Mouse (Mus musculus) G1E (cell line): ENCODE data around the gene Pgbd5. TPM values are rescaled to one million over a fixed set of nuclear protein-coding genes. Genes with fewer than 3 reads are reported as not detected.

Source experiments
- ATAC-seq: 2 replicates; pipeline ENCODE4 v1.8.0; 2016; ENCODE audit warnings: mild to moderate bottlenecking; ENCODE audit not compliant: insufficient number of reproducible peaks, poor library complexity, low FRiP score, severe bottlenecking; ENCODE audit errors: extremely low read depth
- DNase-seq: peaks from one replicate; pipeline ENCODE4 v3.0.0; 2012; ENCODE audit warnings: low spot score
- H3K27me3 ChIP-seq: 2 replicates; pipeline ENCODE4 v1.6.1; 2012; ENCODE audit warnings: mild to moderate bottlenecking, low read length, inconsistent platforms; ENCODE audit not compliant: insufficient read depth
- H3K36me3 ChIP-seq: replicated peaks from 2 replicates; pipeline ENCODE3; 2012; ENCODE audit warnings: mild to moderate bottlenecking, inconsistent platforms
- H3K4me1 ChIP-seq: 2 replicates; pipeline ENCODE4 v1.6.1; 2012; ENCODE audit warnings: low read depth, low read length, inconsistent platforms, mixed read lengths; ENCODE audit not compliant: insufficient read depth
- H3K4me3 ChIP-seq: 2 replicates; pipeline ENCODE4 v1.5.1; 2012; ENCODE audit warnings: low read depth, mild to moderate bottlenecking, inconsistent platforms, low read length, moderate library complexity, mixed read lengths
- H3K9me3 ChIP-seq: replicated peaks from 2 replicates; pipeline ENCODE4 v1.6.1; 2012; ENCODE audit warnings: inconsistent platforms
- CTCF ChIP-seq: IDR thresholded peaks from 2 replicates; pipeline ENCODE4 v1.5.1; 2012; ENCODE audit warnings: low read depth, low read length, inconsistent platforms, mixed read lengths
- GATA1 ChIP-seq: IDR thresholded peaks from 2 replicates; pipeline ENCODE4 v1.6.1; 2012; ENCODE audit warnings: borderline replicate concordance, low read length, inconsistent platforms, mixed read lengths
- GATA2 ChIP-seq: IDR thresholded peaks from 2 replicates; pipeline ENCODE4 v1.6.1; 2012; ENCODE audit warnings: low read depth, low read length, inconsistent platforms, borderline replicate concordance
- POLR2AphosphoS5 ChIP-seq: IDR thresholded peaks from 2 replicates; pipeline ENCODE4 v1.6.1; 2012; ENCODE audit warnings: low read depth, low read length, inconsistent platforms; ENCODE audit not compliant: insufficient replicate concordance
- TAL1 ChIP-seq: conservative IDR thresholded peaks from 2 replicates; pipeline ENCODE4 v1.6.1; 2012; ENCODE audit warnings: low read depth, low read length, inconsistent platforms, mixed read lengths
- polyA plus RNA-seq: library from polyadenylated mRNA; stranded (reverse); fragments of >175 nt; gene quantifications from 2 replicates; pipeline ENCODE4 v1.2.3, GENCODE M21; 2012
- total RNA-seq, 2 experiments: library from RNA; stranded (forward) in 1 of 2; stranded (reverse) in 1 of 2; fragments of 200-1000 nt in 1 of 2; fragments of >200 nt in 1 of 2; fragmentation: Nextera tagmentation in 1 of 2; gene quantifications; 2 replicates each; pipeline ENCODE4 v1.2.3; 2014 to 2017

Pgbd5 gene
- total and polyA plus RNA-seq, 3 experiments = 0.22 TPM; not detected in 2

DNA sequence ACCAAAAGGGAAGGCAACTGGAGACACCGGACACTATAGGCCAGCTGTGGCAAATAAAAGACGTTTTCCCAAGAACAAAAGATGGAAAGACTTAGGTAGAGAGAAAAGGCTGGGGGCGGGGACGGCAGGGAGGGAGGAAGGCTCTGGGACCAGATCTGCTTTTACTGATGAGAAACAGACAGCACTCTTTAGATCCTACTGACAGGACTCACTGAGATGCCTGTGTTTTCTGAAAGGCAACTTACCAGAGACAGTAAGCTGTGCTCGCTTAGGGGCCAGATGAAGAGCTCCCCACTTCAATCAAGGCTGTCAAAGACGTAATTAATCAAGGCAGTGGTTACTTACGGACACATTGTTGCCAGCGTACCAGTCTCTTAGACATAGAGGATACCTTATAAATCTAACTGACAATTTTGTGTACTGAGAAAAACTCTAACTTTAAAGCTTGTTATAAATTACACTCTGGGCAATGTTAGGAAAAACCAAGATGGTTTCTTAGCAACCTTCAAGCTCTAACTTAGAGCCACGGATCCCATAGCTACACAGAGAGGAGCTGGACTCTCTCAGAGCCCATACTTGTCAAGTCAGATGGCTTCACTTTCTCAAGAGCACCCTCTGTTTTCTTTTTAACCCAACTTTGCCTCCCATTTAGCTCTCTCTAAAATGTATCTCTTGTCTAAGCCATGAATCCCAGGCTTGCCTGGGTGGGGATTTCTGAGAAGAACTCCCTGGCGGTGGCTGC is 47.0 kb downstream of the Pgbd5 start:
- no peak for DNase-seq
- no peak overlapping the region for H3K4me3 ChIP-seq
- no peaks in the 10 kb centered on the region for H3K36me3 ChIP-seq
- H3K27me3 ChIP-seq = peaks cover 2% of the 10 kb centered on the region; the same call in 1 of the 2 replicates
- no peak for ATAC-seq
- no peak for TF ChIP-seq CTCF
- no peak for TF ChIP-seq TAL1
- TF ChIP-seq GATA1 = no peak
- TF ChIP-seq POLR2AphosphoS5 = no peak
- H3K9me3 ChIP-seq = peaks cover 44% of the 10 kb centered on the region
- H3K4me1 ChIP-seq = no peaks in the 10 kb centered on the region

GRCm38 (mm10) chr8:124391191-124391590 is 48.3 kb downstream of the Pgbd5 start:
- ATAC-seq = no peak
- Histone ChIP-seq H3K27me3 (no peaks in the 10 kb centered on the region), H3K4me3 (no peak overlapping the region), H3K4me1 (no peaks in the 10 kb centered on the region), H3K36me3 (no peaks in the 10 kb centered on the region), H3K9me3 (peaks cover 45% of the 10 kb centered on the region)
- DNase-seq = no peak
- TF ChIP-seq GATA2 (no peak), GATA1 (no peak), POLR2AphosphoS5 (no peak), TAL1 (no peak), CTCF (no peak)

- no peak for TF ChIP-seq POLR2AphosphoS5
- no peak for TF ChIP-seq TAL1
- no peak for TF ChIP-seq GATA2
- no peak for TF ChIP-seq GATA1
- TF ChIP-seq CTCF = no peak
- ATAC-seq = no peak
- Histone ChIP-seq H3K9me3 (peaks cover 49% of the 10 kb centered on the region), H3K4me3 (no peak overlapping the region), H3K4me1 (no peaks in the 10 kb centered on the region), H3K27me3 (no peaks in the 10 kb centered on the region), H3K36me3 (no peaks in the 10 kb centered on the region)
- no peak for DNase-seq
These were observed 50.0 kb downstream of the Pgbd5 start for GRCm38 (mm10) chr8:124389495-124389894.

- Histone ChIP-seq H3K27me3 (no peaks in the 10 kb centered on the region), H3K9me3 (peaks cover 50% of the 10 kb centered on the region), H3K36me3 (no peaks in the 10 kb centered on the region), H3K4me3 (no peak overlapping the region), H3K4me1 (no peaks in the 10 kb centered on the region)
- TF ChIP-seq GATA1 = no peak
- TF ChIP-seq TAL1 = no peak
- no peak for TF ChIP-seq CTCF
- no peak for TF ChIP-seq POLR2AphosphoS5
- no peak for TF ChIP-seq GATA2
- ATAC-seq (no peak), DNase-seq (no peak)
These were observed 53.1 kb downstream of the Pgbd5 start for GRCm38 (mm10) chr8:124386225-124386899.

DNA sequence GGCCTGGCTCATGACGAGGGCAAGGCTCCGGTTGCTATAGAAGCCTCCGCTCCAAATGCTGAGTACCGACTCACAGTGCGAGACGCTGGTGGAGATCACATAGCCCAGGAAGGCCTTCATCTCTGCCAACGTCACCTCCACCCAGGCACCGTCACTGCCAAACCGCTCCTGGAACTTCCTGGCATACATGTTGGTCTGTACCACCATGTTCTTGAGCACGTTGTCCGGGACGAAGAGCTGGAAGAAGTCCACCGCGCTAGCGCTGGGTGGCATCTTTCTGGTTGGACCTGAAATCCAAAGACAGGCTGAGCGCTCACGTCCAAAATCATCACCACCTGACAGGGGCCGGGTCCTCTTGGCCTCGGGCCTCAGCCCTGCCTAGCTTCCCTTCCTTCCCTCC is 55.1 kb downstream of the Pgbd5 start:
- TF ChIP-seq GATA1 (no peak), TAL1 (no peak), CTCF (no peak), POLR2AphosphoS5 (no peak), GATA2 (no peak)
- Histone ChIP-seq H3K27me3 (no peaks in the 10 kb centered on the region), H3K36me3 (no peaks in the 10 kb centered on the region), H3K4me1 (no peaks in the 10 kb centered on the region), H3K4me3 (no peak overlapping the region), H3K9me3 (peaks cover 53% of the 10 kb centered on the region)
- DNase-seq (no peak), ATAC-seq (no peak)

DNA sequence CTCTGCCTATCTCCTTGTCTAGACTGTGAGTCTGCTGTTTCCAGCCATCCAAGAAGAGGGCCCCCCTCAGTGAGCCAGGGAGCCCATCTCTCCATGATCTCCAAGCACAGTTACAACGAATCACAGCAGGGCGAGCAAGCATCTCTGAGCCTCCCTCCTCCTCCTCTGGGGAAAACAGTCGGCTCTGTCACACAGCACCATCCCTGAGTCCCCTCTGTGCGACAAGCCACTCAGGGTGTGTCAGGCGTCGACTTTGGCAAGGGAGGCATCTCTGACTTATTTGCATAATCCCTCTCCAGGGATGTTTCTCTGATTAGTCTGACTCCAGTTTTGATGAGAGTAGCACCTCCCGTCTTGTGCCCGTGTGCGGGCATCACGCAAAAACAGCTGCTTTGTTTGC is 57.2 kb downstream of the Pgbd5 start:
- no peaks in the 10 kb centered on the region for H3K36me3 ChIP-seq
- no peaks in the 10 kb centered on the region for H3K27me3 ChIP-seq
- DNase-seq (no peak), ATAC-seq (no peak)
- peaks cover 48% of the 10 kb centered on the region for H3K9me3 ChIP-seq
- H3K4me1 ChIP-seq = no peaks in the 10 kb centered on the region
- TF ChIP-seq GATA1 (no peak), POLR2AphosphoS5 (no peak), GATA2 (no peak), TAL1 (no peak), CTCF (no peak)
- no peak overlapping the region for H3K4me3 ChIP-seq
